Mouse (Mus musculus) pancreas, adult 10 weeks (tissue): ENCODE results near the gene Men1. TPM values are rescaled to one million over a fixed set of nuclear protein-coding genes. Genes with fewer than 3 reads are reported as not detected.

ENCODE experiments used
- polyA plus RNA-seq: library from polyadenylated mRNA; stranded (reverse); fragments of 350-450 nt; fragmentation: Illumina TruSeq; extraction: RNeasy Lipid Tissue Mini Kit (QIAGEN cat#74804); gene quantifications from one replicate; pipeline ENCODE4 v1.2.3, GENCODE M21; 2015; ENCODE audit warnings: low read depth, low replicate concordance; ENCODE audit not compliant: insufficient read depth

The Men1 gene
- 16.3 TPM for polyA plus RNA-seq

DNA sequence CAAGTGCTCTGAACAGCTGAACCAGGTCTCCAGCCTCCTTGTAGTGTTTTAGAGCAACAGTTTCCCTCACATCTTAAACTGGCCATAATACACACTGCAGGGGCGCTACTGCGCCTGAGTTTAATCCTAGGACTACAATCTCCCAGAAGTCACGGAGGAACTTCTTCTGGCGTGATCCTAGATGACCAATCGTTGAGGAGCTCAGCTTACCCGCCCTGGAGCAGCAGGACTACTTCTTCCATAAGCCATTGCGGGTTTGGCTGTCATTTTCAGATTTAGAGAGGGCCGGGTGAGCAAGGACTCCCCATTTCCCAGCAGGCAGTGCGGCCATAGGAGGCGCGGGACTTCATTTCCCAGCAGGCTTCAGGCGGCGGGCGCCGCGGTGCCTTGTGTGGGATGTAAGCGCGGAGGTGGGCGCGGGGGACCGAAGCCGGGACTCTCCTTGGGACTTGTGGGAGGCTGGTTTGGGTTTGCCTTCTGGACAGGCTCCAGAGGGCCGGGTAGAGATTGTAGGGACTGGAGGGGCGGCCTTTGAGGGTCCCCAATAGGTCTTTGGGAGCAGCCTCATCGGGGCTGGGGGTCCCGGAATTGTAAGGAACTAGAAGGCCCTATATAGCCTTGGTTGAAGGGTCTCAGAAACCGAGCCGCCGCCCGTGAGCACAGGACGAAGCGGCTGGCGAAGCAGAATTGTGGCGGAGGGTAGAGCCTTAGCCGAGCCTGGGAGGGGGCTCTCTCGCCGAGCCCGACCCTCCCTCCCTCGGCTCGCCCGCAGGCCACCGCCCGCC lies at the start of gene Men1:
TSS of gene Men1 (plus strand) at position 307 of the 785 bp plus-strand sequence.

DNA sequence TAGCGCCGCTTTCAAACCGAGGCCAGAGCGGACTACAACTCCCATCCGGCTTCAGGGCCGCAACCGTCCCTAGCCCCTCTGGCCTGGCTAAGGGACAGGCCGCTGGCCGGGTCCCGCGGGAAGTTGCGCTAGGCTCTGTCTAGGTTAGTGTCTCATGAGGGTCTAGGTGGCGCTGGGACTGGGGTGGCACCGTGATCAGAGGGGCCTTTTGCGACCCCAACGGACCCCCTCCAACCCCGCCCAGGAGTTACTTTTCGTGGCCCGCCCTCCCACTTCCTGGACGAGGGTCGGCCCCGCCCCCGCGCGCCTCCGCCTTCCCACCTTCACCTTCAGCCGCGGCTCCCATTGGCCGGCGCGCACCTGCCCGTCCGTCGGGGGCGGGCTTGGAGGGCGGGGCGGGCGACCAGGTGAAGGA lies 28.6 kb upstream of the Men1 start, which contains the start of gene Cdc42bpg:
TSS of gene Cdc42bpg (plus strand) at position 320 of the 415 bp plus-strand sequence.

GRCm38 (mm10) chr19:6340524-6341452 lies 6.0 kb downstream of the Men1 start, which contains the start of gene Map4k2:
Gene Map4k2, plus strand, starts transcription at chr19:6341135.

GRCm38 (mm10) chr19:6363411-6364240 lies 28.8 kb downstream of the Men1 start, which contains the start of gene Sf1:
Gene Sf1, plus strand, starts transcription at chr19:6363690.

GRCm38 (mm10) chr19:6384128-6384527 lies 49.3 kb downstream of the Men1 start, which contains the start of gene Pygm:
Gene Pygm, plus strand, starts transcription at chr19:6384399.

Other genes with a start within 250 kb of the Men1 start
- not detected for gene Cdca5, start 250.0 kb upstream of the Men1 start, polyA plus RNA-seq
- gene AC131692.1, start 240.6 kb upstream of the Men1 start, polyA plus RNA-seq, result not detected
- gene Naaladl1, start 229.2 kb upstream of the Men1 start, polyA plus RNA-seq, result not detected
- 3.3 TPM for gene Sac3d1, start 216.3 kb upstream of the Men1 start, polyA plus RNA-seq
- gene Snx15, start 206.7 kb upstream of the Men1 start, polyA plus RNA-seq, result 10.1 TPM
- 1.2 TPM for gene Batf2, start 194.0 kb upstream of the Men1 start, polyA plus RNA-seq
- 9.0 TPM for gene Arl2, start 193.4 kb upstream of the Men1 start, polyA plus RNA-seq
- not detected for gene Majin, start 150.6 kb upstream of the Men1 start, polyA plus RNA-seq
- not detected for gene Gpha2, start 108.6 kb upstream of the Men1 start, polyA plus RNA-seq
- gene Ppp2r5b, start 99.1 kb upstream of the Men1 start, polyA plus RNA-seq, result 8.9 TPM
- gene Atg2a, start 93.3 kb upstream of the Men1 start, polyA plus RNA-seq, result 8.4 TPM
- 9.0 TPM for gene Ehd1, start 58.3 kb upstream of the Men1 start, polyA plus RNA-seq
- 20.5 TPM for gene Cdc42bpg, start 28.5 kb upstream of the Men1 start, polyA plus RNA-seq
- gene Map4k2, start 6.2 kb downstream of the Men1 start, polyA plus RNA-seq, result 23.5 TPM
- gene Sf1, start 28.7 kb downstream of the Men1 start, polyA plus RNA-seq, result 54.5 TPM
- gene Pygm, start 49.4 kb downstream of the Men1 start, polyA plus RNA-seq, result 5.7 TPM
- 16.9 TPM for gene Rasgrp2, start 64.4 kb downstream of the Men1 start, polyA plus RNA-seq
- gene Nrxn2, start 83.8 kb downstream of the Men1 start, polyA plus RNA-seq, result 1.6 TPM
- gene Slc22a12, start 208.1 kb downstream of the Men1 start, polyA plus RNA-seq, result not detected